Mouse (Mus musculus): ENCODE results near the gene Npr1.

DNA sequence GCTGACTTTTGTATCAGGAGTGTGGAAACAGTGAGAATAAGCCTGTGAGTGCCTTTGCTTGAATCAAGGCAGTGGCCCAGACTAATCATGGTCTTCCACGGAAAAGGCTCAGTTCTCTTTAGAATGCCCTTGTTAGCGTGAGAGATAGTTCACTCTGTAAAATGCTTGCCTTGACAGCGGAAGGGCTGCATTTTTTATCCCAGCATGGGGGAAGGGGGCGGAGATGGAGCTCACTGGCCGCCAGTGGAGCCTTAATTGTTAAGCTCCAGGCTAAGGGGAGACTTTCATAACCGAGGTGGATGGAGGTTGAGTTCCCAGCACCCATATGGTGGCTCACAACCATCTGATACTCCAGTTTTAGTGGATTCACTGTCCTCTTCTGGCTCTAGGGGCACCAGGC lies 17.0 kb downstream of the Npr1 start:
- TF ChIP-seq POLR2A (IDR thresholded peaks at IDR 0.05; ENCODE audit: insufficient read depth, low read length) (no peak), CTCF (IDR thresholded peaks at IDR 0.05; ENCODE audit: low read depth, low read length) (no peak), EP300 (IDR thresholded peaks at IDR 0.05; ENCODE audit: insufficient read depth, low read depth, low read length) (no peak)

Data from ES-Bruce4 (cell line).